Mouse (Mus musculus): ENCODE measurements at regions not wholly inside any gene's neighbourhood (a gene's known extent, or its start where the extent isn't known, plus 50 kb on each side); places are given as distances from the start of the nearest gene placed in this dataset.
"Not testable (repeated sequence)": the region's sequence is repeated elsewhere in the genome, so short reads cannot be mapped to it uniquely, and the experiment has no call there.

DNA sequence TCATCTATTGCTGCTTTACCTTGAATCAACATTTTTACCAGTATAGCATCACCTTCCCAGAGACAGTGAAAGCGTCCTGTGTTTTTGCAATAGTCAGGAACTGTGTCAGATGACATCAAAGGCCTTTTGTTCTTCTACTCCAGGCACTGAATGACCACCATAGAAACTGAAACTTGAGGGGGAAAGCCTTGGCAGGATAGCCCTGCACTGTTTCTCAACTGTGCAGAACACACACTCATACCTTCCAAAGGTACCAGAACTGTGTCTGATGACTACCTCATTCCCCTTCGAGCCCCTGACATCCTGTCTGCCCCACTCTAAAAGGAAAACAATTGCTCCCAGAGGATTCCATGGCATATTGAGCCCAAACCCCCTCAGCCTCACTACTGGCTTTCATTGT is 134.3 kb downstream of the Tomm20 start:
- DNase-seq (ENCODE audit: low spot score in 2 of 2) = not testable (repeated sequence)

DNA sequence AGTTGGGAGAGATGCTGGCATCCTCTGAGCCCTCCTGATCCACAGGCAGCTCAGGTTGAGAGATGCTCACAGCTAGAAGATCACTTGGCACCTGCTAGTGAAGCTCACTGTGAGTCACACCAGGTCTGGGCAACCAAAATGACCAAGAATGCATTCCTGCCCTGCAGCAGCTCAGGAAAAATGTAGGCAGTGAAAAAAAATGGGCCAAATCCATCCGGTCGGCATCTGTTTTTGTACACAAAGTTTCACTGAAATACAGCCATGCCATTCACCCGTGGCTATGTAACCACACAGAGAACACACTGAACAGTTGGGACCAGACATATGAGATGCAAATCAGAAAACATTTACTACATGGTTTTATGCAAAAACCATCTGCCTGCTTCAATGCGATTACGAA is 135.1 kb downstream of the Tomm20 start:
- no peak for DNase-seq (ENCODE audit: low spot score in 2 of 2)

DNA sequence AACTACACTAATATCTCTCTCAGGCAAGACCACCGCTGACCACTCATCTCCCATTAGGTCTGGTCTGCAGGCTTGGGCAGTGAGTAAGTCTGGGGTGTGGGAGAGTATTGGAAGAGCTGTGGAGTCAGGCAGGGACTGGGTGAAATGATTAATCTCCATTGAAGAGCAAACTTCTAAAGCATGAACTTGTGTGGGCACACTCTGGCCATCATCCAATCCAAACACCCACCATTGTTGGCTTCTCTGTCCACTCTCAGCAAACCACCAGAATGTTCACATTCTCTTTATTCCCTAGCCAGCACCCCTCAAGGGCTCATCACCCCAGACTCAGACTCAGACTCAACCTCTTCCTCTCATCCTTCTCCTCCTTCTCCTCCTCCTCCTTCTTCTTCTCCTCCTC is 136.3 kb downstream of the Tomm20 start:
- DNase-seq (ENCODE audit: low spot score in 2 of 2) = no peak

DNA sequence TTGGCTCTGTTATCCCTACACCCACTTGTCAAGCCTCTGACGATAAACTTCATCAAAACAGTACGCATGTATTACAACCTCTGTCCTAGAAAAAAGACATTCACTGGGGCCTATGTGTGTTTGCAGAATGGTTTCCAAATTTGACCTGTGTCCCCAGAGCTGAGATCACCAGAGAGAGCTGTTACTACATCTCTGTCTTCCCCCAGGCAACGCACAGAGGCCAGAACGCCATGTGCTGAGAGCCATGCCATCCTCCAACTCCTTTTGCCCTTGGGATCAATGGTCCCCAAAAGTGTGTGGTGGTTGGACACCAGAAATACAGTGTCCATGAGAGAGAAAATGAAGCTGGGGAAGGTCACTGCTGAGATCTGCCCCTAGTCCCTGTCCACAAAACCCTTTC is 137.1 kb downstream of the Tomm20 start:
- DNase-seq (ENCODE audit: low spot score in 2 of 2) = no peak

DNA sequence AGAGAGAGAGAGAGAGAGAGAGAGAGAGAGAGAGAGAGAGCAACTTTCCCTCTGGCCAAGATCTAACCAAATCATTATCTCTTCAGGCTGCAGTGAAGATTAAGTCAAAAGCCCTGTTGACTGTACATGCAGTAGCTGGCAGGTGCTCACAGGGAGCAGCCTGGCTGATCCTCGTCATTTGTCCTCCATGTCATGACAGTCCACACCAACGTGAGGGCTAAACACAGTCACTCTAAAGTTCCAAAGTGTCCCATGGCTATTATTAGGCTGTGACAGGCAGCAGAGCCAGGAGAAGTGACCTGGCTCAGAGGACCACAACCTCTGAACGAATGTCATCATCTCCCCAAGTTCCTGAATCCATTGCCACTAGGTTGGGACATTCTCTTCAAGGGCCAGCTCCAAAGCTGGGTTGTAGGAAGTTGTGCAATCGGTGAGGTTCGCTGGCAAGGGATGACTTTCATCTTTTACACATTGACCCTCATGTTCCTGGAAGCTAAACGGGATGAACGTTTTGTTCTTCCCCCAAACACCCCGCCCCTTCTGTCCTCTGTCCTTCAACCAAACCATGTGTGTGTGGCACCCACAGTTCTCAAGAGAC is 138.4 kb downstream of the Tomm20 start:
- peak in 1 of 2 experiments; percentile 29 for DNase-seq (ENCODE audit: low spot score in 2 of 2)

DNA sequence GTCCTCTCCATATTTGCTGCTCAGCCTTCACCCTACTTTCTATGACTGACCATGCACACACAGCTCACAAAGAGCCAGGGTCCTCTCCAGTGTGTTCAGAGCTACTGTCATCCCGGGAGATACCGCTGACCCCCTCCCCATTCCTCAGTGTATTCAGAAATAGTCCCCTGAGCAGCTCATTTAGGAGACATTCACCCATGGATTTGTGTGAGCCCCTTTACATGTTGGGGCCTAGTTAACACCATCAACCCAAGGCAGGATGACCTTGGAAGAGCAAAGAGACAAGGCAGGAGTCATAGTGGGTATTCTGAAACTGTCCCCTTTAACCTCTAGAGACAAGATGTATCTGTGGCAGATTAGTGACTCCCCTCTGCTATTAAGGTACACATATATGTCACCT is 139.1 kb downstream of the Tomm20 start:
- no peak for DNase-seq (ENCODE audit: low spot score in 2 of 2)

GRCm38 (mm10) chr8:126806181-126806560 is 139.5 kb downstream of the Tomm20 start:
- no peak for DNase-seq (ENCODE audit: low spot score in 2 of 2)

GRCm38 (mm10) chr8:126805365-126806180 is 140.1 kb downstream of the Tomm20 start:
- DNase-seq (ENCODE audit: low spot score in 2 of 2) = peak in 1 of 2 experiments; percentile 24

GRCm38 (mm10) chr8:126804115-126804514 is 141.5 kb downstream of the Tomm20 start:
- no peak for DNase-seq (ENCODE audit: low spot score in 2 of 2)

DNA sequence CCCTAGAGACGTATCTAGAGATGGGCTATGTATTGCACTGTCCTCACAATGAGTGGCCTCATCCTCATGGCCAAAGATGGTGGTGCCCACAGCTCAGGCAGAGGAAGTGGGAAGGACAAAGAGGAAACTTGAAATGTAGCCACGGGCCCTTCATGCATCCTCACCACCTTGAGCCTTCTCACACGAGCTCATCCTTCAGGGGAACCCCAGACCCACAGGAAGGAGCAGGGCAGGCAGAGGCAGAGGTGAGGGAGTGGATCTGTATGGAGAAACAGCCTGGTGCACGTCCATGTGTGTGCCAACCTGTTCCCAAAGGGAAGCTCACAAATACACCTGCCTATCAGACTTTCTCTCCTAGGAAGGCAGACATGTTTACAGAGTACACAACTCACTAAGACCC is 143.0 kb downstream of the Tomm20 start:
- DNase-seq (ENCODE audit: low spot score in 2 of 2) = no peak

DNA sequence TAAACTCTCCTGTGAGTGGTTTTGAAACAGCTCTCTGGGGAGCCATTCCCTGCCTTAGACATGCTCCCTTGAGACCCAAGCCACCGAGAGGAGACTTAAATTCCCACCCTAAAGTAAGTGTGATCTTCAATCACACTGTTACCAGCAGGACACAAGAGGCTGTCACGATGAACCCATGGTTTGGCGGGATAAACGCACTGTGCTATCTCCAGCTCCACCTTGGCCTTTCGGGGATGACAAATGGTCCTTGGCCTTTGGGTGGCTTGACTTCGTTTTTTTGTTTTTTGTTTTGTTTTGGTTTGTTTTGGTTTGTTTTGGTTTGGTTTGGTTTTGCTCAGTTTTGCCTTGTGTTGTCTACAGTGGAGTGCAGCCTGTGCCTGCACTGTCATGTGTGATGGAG is 144.7 kb downstream of the Tomm20 start:
- no peak for DNase-seq (ENCODE audit: low spot score in 2 of 2)

- DNase-seq (ENCODE audit: low spot score in 2 of 2) = no peak
Observed at GRCm38 (mm10) chr8:126797571-126798334, 147.9 kb downstream of the Tomm20 start.

DNA sequence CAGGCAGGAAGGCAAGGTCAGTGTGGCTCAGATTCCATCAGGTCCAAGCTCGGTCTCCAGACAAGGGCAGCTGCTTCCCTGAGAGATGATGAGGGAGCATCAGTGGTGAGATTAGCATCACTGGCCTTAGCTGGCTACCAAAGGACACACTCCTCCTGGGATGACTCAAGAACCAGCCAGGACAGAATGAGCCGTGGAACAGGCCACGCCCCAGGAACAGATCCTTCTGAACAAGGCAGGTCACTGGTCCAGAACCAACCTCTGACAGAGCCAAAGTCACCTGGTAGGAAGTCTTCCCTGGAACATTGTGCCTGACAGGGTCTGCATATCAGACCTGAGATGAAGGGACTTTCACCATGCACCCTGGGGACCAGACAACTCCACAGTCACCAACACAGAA is 152.0 kb downstream of the Tomm20 start:
- DNase-seq (ENCODE audit: low spot score in 2 of 2) = no peak

DNA sequence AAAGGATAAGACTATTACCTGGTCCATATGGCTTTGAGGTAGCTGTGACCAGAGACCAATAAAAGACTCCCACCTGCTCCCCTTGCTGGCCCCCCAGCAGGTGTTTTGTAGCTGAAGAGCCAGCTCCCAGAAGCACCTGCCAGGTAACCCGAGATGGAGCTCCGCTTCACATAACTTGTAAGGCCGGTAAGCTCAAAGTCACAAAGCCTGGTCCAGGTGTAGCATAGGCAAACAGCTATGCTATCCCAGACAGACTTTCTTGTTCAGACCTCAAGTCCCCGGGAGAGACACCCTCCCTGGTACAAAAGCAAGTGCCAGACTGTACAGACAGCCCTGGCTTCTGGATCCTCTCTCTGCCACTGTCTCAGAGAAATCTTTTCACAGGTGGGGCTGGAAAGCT is 154.6 kb downstream of the Tomm20 start:
- DNase-seq (ENCODE audit: low spot score in 2 of 2) = no peak

DNA sequence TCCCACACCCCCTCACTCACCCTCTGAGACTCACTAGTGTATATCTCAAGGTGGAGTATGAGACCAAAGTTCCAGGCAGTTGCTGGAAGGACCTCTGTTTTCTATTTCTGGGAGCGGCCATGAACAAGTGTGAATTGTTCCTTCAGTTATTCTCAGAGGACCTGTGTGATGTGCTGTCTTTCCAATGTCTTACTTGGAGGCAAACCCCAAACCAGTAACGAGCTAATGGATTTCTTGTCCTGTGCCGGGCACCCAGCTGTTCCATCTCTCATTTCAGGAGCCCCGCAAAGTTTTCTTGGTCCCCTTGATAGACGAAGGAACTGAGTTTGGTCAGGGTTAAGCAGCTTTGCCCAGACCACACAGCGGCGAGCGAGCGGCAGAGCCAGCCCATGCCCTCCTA is 155.4 kb downstream of the Tomm20 start:
- DNase-seq (ENCODE audit: low spot score in 2 of 2) = no peak

DNA sequence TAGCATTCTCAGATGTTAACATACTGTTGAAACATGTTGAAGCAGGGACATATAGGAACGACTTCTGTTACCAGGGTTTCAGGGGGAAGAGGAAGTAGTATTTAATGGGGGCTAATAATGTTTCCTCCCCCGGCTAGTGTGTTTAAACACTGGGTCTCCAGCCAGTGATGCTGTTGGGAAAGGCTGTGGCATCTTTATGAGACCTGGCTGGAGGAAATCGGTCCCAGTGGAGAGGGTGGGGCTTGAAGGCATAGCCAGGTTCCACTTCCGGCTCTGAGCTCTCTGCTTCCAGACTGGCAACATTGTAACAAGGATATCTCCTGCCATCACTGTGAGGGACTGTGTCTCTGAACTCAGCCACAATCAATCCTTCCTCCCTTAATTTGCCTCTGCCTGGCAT is 156.6 kb downstream of the Tomm20 start:
- no peak for DNase-seq (ENCODE audit: low spot score in 2 of 2)

DNA sequence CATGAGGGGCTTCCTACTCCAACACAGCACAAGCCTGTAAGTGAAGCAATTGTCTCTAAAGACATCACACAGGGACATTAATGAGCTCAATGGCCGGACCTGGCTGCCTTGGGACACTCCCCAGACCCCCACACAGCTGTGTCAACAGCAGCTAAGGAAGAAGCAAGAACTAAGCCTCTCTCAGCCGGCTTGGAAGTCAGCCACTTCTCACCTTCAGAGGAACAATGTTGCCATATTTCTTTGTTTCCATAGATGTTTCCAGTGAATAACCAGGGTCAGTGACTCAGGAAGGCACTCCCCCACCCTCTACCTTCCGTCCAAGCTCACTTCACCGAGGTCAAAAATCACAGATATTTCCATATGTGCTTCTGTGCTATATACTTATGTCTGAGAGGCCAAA is 157.0 kb downstream of the Tomm20 start:
- no peak for DNase-seq (ENCODE audit: low spot score in 2 of 2)

DNA sequence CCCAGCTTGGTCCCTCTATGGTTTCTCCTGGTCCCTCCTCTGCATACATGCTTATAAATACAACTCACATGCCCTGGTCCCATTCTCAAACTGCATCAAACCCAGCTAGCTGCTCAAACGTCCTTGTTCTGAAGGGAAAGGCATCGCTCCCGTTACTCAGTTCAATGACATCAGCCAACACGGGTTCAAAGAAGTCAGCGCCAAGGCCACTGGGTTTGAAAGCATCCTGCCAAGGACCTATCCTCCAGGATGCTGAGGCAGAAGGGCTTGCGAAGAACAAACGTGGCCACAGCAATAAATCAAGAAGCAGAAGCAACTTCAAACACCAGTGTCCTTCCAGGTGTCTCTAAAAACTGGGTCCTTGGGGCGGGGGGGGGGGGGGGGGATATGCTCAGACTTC is 158.2 kb downstream of the Tomm20 start:
- DNase-seq (ENCODE audit: low spot score in 2 of 2) = peak in 1 of 2 experiments; percentile 39

- DNase-seq (ENCODE audit: low spot score in 2 of 2) = no peak
Observed at GRCm38 (mm10) chr8:126785211-126785610, 160.4 kb downstream of the Tomm20 start.

DNA sequence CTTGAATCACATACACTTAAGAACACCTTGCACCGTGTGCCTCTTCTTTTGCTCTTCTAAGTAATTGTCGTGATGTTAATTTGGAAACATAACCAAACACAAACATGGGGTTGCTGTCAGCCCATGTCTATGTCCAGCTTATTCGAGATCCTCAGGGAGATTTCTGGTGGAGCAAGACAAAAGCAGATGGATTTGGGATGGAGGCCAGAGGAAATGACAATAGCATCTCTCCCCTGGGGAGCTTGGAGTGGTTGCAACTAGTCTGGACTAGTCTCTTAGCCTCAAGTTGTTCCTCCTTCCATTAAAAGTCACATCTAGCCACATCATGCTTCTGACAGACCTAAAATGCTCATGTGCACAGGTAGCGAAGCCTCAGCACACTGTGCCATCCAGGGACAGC is 161.0 kb downstream of the Tomm20 start:
- DNase-seq (ENCODE audit: low spot score in 2 of 2) = no peak

- no peak for DNase-seq (ENCODE audit: low spot score in 2 of 2)
Observed at GRCm38 (mm10) chr8:126783703-126784440, 161.8 kb downstream of the Tomm20 start.

GRCm38 (mm10) chr8:126778673-126779072 is 167.0 kb downstream of the Tomm20 start:
- no peak for DNase-seq (ENCODE audit: low spot score in 2 of 2)

Data from adrenal gland, postnatal 4 days (tissue).